Mouse (Mus musculus) heart, embryonic 13.5 days (tissue): Measurements from ENCODE around the gene Xntrpc. TPM values are rescaled to one million over a fixed set of nuclear protein-coding genes. Genes with fewer than 3 reads are reported as not detected.

Experiments used
- ATAC-seq: fragments of 200-750 bp; cut with Nextera tagmentation; 2 replicates; pipeline ENCODE4 v1.8.0; 2017; ENCODE audit warnings: moderate TSS enrichment; ENCODE audit not compliant: insufficient number of reproducible peaks, low FRiP score, low TSS enrichment; ENCODE audit errors: extremely low read depth
- H3K27ac ChIP-seq: fragments of 300-500 bp; sonication (generic); replicated peaks from 2 replicates; pipeline ENCODE4 v1.5.1; 2015; ENCODE audit warnings: moderate library complexity, mild to moderate bottlenecking, inconsistent platforms
- H3K27me3 ChIP-seq: fragments of 300-500 bp; sonication (generic); replicated peaks from 2 replicates; pipeline ENCODE4 v1.6.1; 2015; ENCODE audit warnings: mild to moderate bottlenecking, inconsistent platforms
- H3K36me3 ChIP-seq: fragments of 300-500 bp; sonication (generic); 2 replicates; pipeline ENCODE4 v1.6.1; 2015; ENCODE audit warnings: mild to moderate bottlenecking, inconsistent platforms
- H3K4me1 ChIP-seq: fragments of 300-500 bp; sonication (generic); 2 replicates; pipeline ENCODE4 v1.6.1; 2015; ENCODE audit warnings: inconsistent platforms
- H3K4me2 ChIP-seq: fragments of 300-500 bp; sonication (generic); 2 replicates; pipeline ENCODE4 v1.6.1; 2015; ENCODE audit warnings: inconsistent platforms, mild to moderate bottlenecking, moderate library complexity
- H3K4me3 ChIP-seq: fragments of 300-500 bp; sonication (generic); 2 replicates; pipeline ENCODE4 v1.5.1; 2015; ENCODE audit warnings: moderate library complexity, mild to moderate bottlenecking, inconsistent platforms
- H3K9ac ChIP-seq: fragments of 300-500 bp; sonication (generic); 2 replicates; pipeline ENCODE4 v1.6.1; 2015; ENCODE audit warnings: inconsistent platforms, mild to moderate bottlenecking, moderate library complexity
- H3K9me3 ChIP-seq: fragments of 300-500 bp; sonication (generic); 2 replicates; pipeline ENCODE4 v1.6.1; 2016; ENCODE audit warnings: inconsistent platforms
- WGBS: fragments of 180-500 bp; shearing (Covaris S2); methylation state at CpG from one replicate; pipeline ENCODE4 v1.1.7; 2015; ENCODE audit warnings: mixed read lengths; 5-methylcytosine and 5-hydroxymethylcytosine counted together
- polyA plus RNA-seq: library from polyadenylated mRNA; unstranded; fragments of >200 nt; fragmentation: Nextera tagmentation; extraction: Ambion mirVana; gene quantifications from 2 replicates; pipeline ENCODE4 v1.2.1, GENCODE M21; 2015

The Xntrpc gene
- polyA plus RNA-seq, 1 experiment from 2014 or later, result 0.91 TPM

GRCm38 (mm10) chr7:102108206-102108605, 42.7 kb downstream of the Xntrpc start:
- no peaks in the 10 kb centered on the region for H3K9me3 ChIP-seq
- H3K9ac ChIP-seq, result no peak overlapping the region
- no peak for ATAC-seq
- no peak overlapping the region for H3K27ac ChIP-seq
- H3K36me3 ChIP-seq, result no peaks in the 10 kb centered on the region
- no peak overlapping the region for H3K4me2 ChIP-seq
- H3K4me1 ChIP-seq, result peaks cover 15% of the 10 kb centered on the region
- H3K27me3 ChIP-seq, result peaks cover 5% of the 10 kb centered on the region; the same call in 1 of the 2 replicates
- 65% methylated on average over 1 of the region's 1 CpGs for WGBS
- no peak overlapping the region for H3K4me3 ChIP-seq

DNA sequence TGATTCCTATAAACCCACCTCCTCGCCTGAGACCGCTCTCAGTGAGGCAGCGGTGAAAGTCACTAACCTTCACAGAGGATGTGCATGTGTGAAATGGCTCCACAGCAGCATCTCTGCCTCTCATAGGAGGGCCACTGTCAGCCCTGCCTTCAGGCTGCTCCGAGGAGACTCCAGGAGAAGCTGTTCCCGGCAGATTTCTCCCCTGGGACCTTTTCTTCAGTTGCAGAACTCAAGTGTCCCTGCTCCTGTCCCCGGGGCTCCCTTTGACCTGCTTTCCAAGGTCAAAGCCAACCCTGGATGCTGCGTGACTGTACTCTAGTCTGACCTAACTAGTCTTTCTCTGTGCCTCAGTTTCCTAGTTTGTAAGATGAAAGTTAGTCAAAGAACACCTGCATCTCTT, 43.7 kb downstream of the Xntrpc start, which contains the start of gene Art5:
TSS of gene Art5 (minus strand) at position 319 of the 400 bp plus-strand sequence.
- no peak within 1 kb of the TSS for H3K4me3 ChIP-seq
- no peak within 1 kb of the TSS for H3K9ac ChIP-seq
- no peaks in the 10 kb centered on the region for H3K36me3 ChIP-seq
- peaks cover 5% of the 10 kb centered on the region; the same call in 1 of the 2 replicates for H3K27me3 ChIP-seq
- no peak for ATAC-seq
- 69% methylated on average over 7 of the region's 7 CpGs for WGBS
- H3K4me1 ChIP-seq, result peaks cover 11% of the 10 kb centered on the region
- H3K27ac ChIP-seq, result no peak within 1 kb of the TSS
- H3K4me2 ChIP-seq, result no peak within 1 kb of the TSS
- no peaks in the 10 kb centered on the region for H3K9me3 ChIP-seq

DNA sequence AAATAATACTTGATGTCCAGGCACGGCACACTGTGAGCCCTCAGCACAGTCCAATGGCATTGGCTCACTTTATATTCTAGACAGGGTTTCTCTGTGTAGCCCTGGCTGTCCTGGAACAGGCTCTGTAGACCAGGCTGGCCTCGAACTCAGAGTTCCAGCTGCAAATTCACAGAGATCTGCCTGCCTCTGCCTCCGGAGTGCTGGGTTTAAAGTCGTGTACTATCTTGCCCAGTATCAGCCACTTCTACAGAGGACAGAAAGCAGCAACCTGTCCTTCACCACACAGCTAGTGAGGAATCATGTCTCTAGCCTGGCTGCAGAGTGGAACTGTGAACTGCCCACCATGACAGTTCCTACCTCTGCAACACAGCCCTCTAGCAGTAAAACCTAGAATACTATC, 44.2 kb downstream of the Xntrpc start:
- Histone ChIP-seq H3K36me3 (no peaks in the 10 kb centered on the region), H3K9me3 (no peaks in the 10 kb centered on the region), H3K9ac (no peak overlapping the region), H3K4me3 (no peak overlapping the region), H3K27me3 (peaks cover 5% of the 10 kb centered on the region; the same call in 1 of the 2 replicates), H3K4me2 (no peak overlapping the region), H3K4me1 (peaks cover 11% of the 10 kb centered on the region), H3K27ac (no peak overlapping the region)
- 76% methylated on average over 4 of the region's 4 CpGs for WGBS
- no peak for ATAC-seq

- H3K9ac ChIP-seq, result no peak overlapping the region
- H3K27ac ChIP-seq, result no peak overlapping the region
- peaks cover 3% of the 10 kb centered on the region for H3K36me3 ChIP-seq
- H3K4me3 ChIP-seq, result no peak overlapping the region
- peaks cover 5% of the 10 kb centered on the region; the same call in 1 of the 2 replicates for H3K27me3 ChIP-seq
- 64% methylated on average over 45 of the region's 45 CpGs for WGBS
- H3K9me3 ChIP-seq, result no peaks in the 10 kb centered on the region
- no peak for ATAC-seq
- H3K4me2 ChIP-seq, result no peak overlapping the region
- no peaks in the 10 kb centered on the region for H3K4me1 ChIP-seq
Observed at GRCm38 (mm10) chr7:102113151-102113729, 47.7 kb downstream of the Xntrpc start.

GRCm38 (mm10) chr7:102116579-102117331, 51.2 kb downstream of the Xntrpc start, which contains the start of gene Chrna10:
Gene Chrna10, minus strand, starts transcription at chr7:102116828.
- Histone ChIP-seq H3K9me3 (no peaks in the 10 kb centered on the region), H3K27me3 (peaks cover 5% of the 10 kb centered on the region; the same call in 1 of the 2 replicates), H3K4me2 (no peak within 1 kb of the TSS), H3K9ac (0 out of 2 replicates have a peak within 1 kb of the TSS, but pooled peaks have one; percentile 12), H3K36me3 (peaks cover 38% of the 10 kb centered on the region), H3K27ac (no peak within 1 kb of the TSS), H3K4me1 (no peaks in the 10 kb centered on the region), H3K4me3 (no peak within 1 kb of the TSS)
- WGBS, result 37% methylated on average over 7 of the region's 7 CpGs
- no peak for ATAC-seq

GRCm38 (mm10) chr7:102117382-102117781, 51.9 kb downstream of the Xntrpc start:
- WGBS, result 68% methylated on average over 6 of the region's 6 CpGs
- peaks cover 44% of the 10 kb centered on the region for H3K36me3 ChIP-seq

DNA sequence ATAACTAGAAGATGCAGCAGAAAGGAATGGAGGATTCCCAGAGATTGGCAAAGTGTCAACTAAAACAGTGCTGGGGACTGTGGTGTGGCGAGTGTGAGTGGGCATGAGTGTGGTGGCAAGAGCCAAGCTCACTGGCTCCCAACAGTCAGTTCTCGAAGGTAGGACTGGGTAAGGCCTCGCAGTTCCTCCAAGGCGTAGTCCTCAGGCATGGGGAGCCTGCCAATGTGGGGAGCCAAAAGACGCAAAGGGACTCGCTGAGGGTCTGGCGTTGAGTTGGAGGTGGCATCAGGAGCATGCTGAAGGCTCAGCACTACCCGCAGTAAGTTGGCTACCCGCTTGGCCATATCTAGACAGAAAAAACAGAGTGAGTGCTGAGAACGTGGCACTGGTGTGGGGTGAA, 54.8 kb downstream of the Xntrpc start:
- WGBS, result 93% methylated on average over 10 of the region's 10 CpGs
- no peaks in the 10 kb centered on the region for H3K27me3 ChIP-seq
- no peak overlapping the region for H3K4me3 ChIP-seq
- ATAC-seq, result no peak
- H3K9me3 ChIP-seq, result no peaks in the 10 kb centered on the region
- H3K27ac ChIP-seq, result no peak overlapping the region
- H3K36me3 ChIP-seq, result peaks cover 74% of the 10 kb centered on the region
- H3K4me1 ChIP-seq, result no peaks in the 10 kb centered on the region
- no peak overlapping the region for H3K9ac ChIP-seq
- H3K4me2 ChIP-seq, result no peak overlapping the region

More at GRCm38 (mm10) chr7:102117382-102117781, 51.9 kb downstream of the Xntrpc start:
- Histone ChIP-seq H3K9me3 (no peaks in the 10 kb centered on the region), H3K4me2 (no peak overlapping the region), H3K9ac (no peak overlapping the region), H3K27ac (no peak overlapping the region), H3K4me3 (no peak overlapping the region), H3K4me1 (no peaks in the 10 kb centered on the region), H3K27me3 (peaks cover 5% of the 10 kb centered on the region; the same call in 1 of the 2 replicates)
- ATAC-seq, result no peak

GRCm38 (mm10) chr7:102132395-102132794, 66.9 kb downstream of the Xntrpc start:
- Histone ChIP-seq H3K27ac (no peak overlapping the region), H3K9ac (no peak overlapping the region), H3K9me3 (no peaks in the 10 kb centered on the region), H3K4me3 (no peak overlapping the region), H3K4me1 (no peaks in the 10 kb centered on the region), H3K27me3 (no peaks in the 10 kb centered on the region), H3K36me3 (peaks cover 90% of the 10 kb centered on the region), H3K4me2 (no peak overlapping the region)
- no peak for ATAC-seq
- WGBS, result 93% methylated on average over 4 of the region's 4 CpGs

GRCm38 (mm10) chr7:102137464-102137863, 72.0 kb downstream of the Xntrpc start:
- H3K4me2 ChIP-seq, result no peak overlapping the region
- 77% methylated on average over 1 of the region's 1 CpGs for WGBS
- H3K4me3 ChIP-seq, result no peak overlapping the region
- H3K36me3 ChIP-seq, result peaks cover 95% of the 10 kb centered on the region
- ATAC-seq, result no peak
- H3K27me3 ChIP-seq, result no peaks in the 10 kb centered on the region
- no peaks in the 10 kb centered on the region for H3K9me3 ChIP-seq
- H3K27ac ChIP-seq, result no peak overlapping the region
- H3K9ac ChIP-seq, result no peak overlapping the region
- H3K4me1 ChIP-seq, result no peaks in the 10 kb centered on the region

- no peaks in the 10 kb centered on the region for H3K9me3 ChIP-seq
- H3K4me2 ChIP-seq, result no peak overlapping the region
- WGBS, result 97% methylated on average over 5 of the region's 5 CpGs
- H3K27ac ChIP-seq, result no peak overlapping the region
- H3K9ac ChIP-seq, result no peak overlapping the region
- H3K27me3 ChIP-seq, result no peaks in the 10 kb centered on the region
- H3K4me1 ChIP-seq, result no peaks in the 10 kb centered on the region
- H3K4me3 ChIP-seq, result no peak overlapping the region
- ATAC-seq, result no peak
- H3K36me3 ChIP-seq, result peaks cover 94% of the 10 kb centered on the region
Observed at GRCm38 (mm10) chr7:102137898-102138297, 72.4 kb downstream of the Xntrpc start.
